Mouse (Mus musculus): Measurements from ENCODE around the gene Slamf7. TPM values are rescaled to one million over a fixed set of nuclear protein-coding genes. Genes with fewer than 3 reads are reported as not detected.

Slamf7 gene
- total RNA-seq, 1 experiment, result not detected

- Histone ChIP-seq H3K4me1 (ENCODE audit: control insufficient read depth in 2 of 2, insufficient read depth in 2 of 2, low read length in 2 of 2, poor library complexity in 1 of 2) (no peaks in the 10 kb centered on the region), H3K4me3 (ENCODE audit: insufficient read depth in 1 of 2, low read depth in 1 of 2, low read length in 2 of 2, poor library complexity in 1 of 2, severe bottlenecking in 1 of 2) (no peak overlapping the region), H3K36me3 (ENCODE audit: control insufficient read depth, insufficient read depth, low read length, poor library complexity, severe bottlenecking) (no peaks in the 10 kb centered on the region), H3K27ac (ENCODE audit: insufficient read depth, low read depth, low read length, poor library complexity, severe bottlenecking) (no peak overlapping the region), H3K9ac (ENCODE audit: insufficient read depth, low read depth, low read length, poor library complexity, severe bottlenecking) (no peak overlapping the region), H3K9me3 (ENCODE audit: control insufficient read depth, insufficient read depth, low read depth, low read length) (no peaks in the 10 kb centered on the region)
- in situ Hi-C loops (cut with MboI; ENCODE audit: low sequenced_read_pairs in 2 of 2, unreplicated experiment in 2 of 2), result no loop called here
- TF ChIP-seq HCFC1 (IDR thresholded peaks at IDR 0.05; ENCODE audit: borderline replicate concordance, insufficient read depth, low read length) (no peak), CHD2 (IDR thresholded peaks at IDR 0.05; ENCODE audit: low read depth, low read length) (no peak), MAFK (IDR thresholded peaks at IDR 0.05; ENCODE audit: insufficient read depth, low read depth, low read length) (no peak), ZNF384 (IDR thresholded peaks at IDR 0.05; ENCODE audit: low read depth, low read length) (no peak), ZC3H11A (IDR thresholded peaks at IDR 0.05; ENCODE audit: borderline replicate concordance, low read depth, low read length) (no peak)
- DNase-seq (ENCODE audit: low read depth, low spot score), result no peak
These were observed 8.6 kb upstream of the Slamf7 start for GRCm38 (mm10) chr1:171661482-171661881.

- Histone ChIP-seq H3K36me3 (ENCODE audit: control insufficient read depth, insufficient read depth, low read length, poor library complexity, severe bottlenecking) (no peaks in the 10 kb centered on the region), H3K4me3 (ENCODE audit: insufficient read depth in 1 of 2, low read depth in 1 of 2, low read length in 2 of 2, poor library complexity in 1 of 2, severe bottlenecking in 1 of 2) (no peak overlapping the region), H3K9me3 (ENCODE audit: control insufficient read depth, insufficient read depth, low read depth, low read length) (no peaks in the 10 kb centered on the region), H3K27ac (ENCODE audit: insufficient read depth, low read depth, low read length, poor library complexity, severe bottlenecking) (no peak overlapping the region), H3K9ac (ENCODE audit: insufficient read depth, low read depth, low read length, poor library complexity, severe bottlenecking) (no peak overlapping the region), H3K4me1 (ENCODE audit: control insufficient read depth in 2 of 2, insufficient read depth in 2 of 2, low read length in 2 of 2, poor library complexity in 1 of 2) (no peaks in the 10 kb centered on the region)
- DNase-seq (ENCODE audit: low read depth, low spot score), result no peak
- in situ Hi-C loops (cut with MboI; ENCODE audit: low sequenced_read_pairs in 2 of 2, unreplicated experiment in 2 of 2), result no loop called here
- TF ChIP-seq MAFK (IDR thresholded peaks at IDR 0.05; ENCODE audit: insufficient read depth, low read depth, low read length) (no peak), CHD2 (IDR thresholded peaks at IDR 0.05; ENCODE audit: low read depth, low read length) (no peak), ZC3H11A (IDR thresholded peaks at IDR 0.05; ENCODE audit: borderline replicate concordance, low read depth, low read length) (no peak), ZNF384 (IDR thresholded peaks at IDR 0.05; ENCODE audit: low read depth, low read length) (no peak), HCFC1 (IDR thresholded peaks at IDR 0.05; ENCODE audit: borderline replicate concordance, insufficient read depth, low read length) (no peak)
These were observed 7.6 kb upstream of the Slamf7 start for GRCm38 (mm10) chr1:171660423-171660822.

GRCm38 (mm10) chr1:171658561-171658991, 5.7 kb upstream of the Slamf7 start:
- Histone ChIP-seq H3K9ac (ENCODE audit: insufficient read depth, low read depth, low read length, poor library complexity, severe bottlenecking) (no peak overlapping the region), H3K27ac (ENCODE audit: insufficient read depth, low read depth, low read length, poor library complexity, severe bottlenecking) (no peak overlapping the region), H3K36me3 (ENCODE audit: control insufficient read depth, insufficient read depth, low read length, poor library complexity, severe bottlenecking) (no peaks in the 10 kb centered on the region), H3K9me3 (ENCODE audit: control insufficient read depth, insufficient read depth, low read depth, low read length) (no peaks in the 10 kb centered on the region), H3K4me3 (ENCODE audit: insufficient read depth in 1 of 2, low read depth in 1 of 2, low read length in 2 of 2, poor library complexity in 1 of 2, severe bottlenecking in 1 of 2) (no peak overlapping the region), H3K4me1 (ENCODE audit: control insufficient read depth in 2 of 2, insufficient read depth in 2 of 2, low read length in 2 of 2, poor library complexity in 1 of 2) (no peaks in the 10 kb centered on the region)
- in situ Hi-C loops (cut with MboI; ENCODE audit: low sequenced_read_pairs in 2 of 2, unreplicated experiment in 2 of 2), result no loop called here
- TF ChIP-seq ZNF384 (IDR thresholded peaks at IDR 0.05; ENCODE audit: low read depth, low read length), result no peak
- no peak for TF ChIP-seq MAFK (IDR thresholded peaks at IDR 0.05; ENCODE audit: insufficient read depth, low read depth, low read length)
- TF ChIP-seq HCFC1 (IDR thresholded peaks at IDR 0.05; ENCODE audit: borderline replicate concordance, insufficient read depth, low read length), result no peak
- TF ChIP-seq CHD2 (IDR thresholded peaks at IDR 0.05; ENCODE audit: low read depth, low read length), result no peak
- TF ChIP-seq ZC3H11A (IDR thresholded peaks at IDR 0.05; ENCODE audit: borderline replicate concordance, low read depth, low read length), result no peak
- DNase-seq (ENCODE audit: low read depth, low spot score), result no peak

GRCm38 (mm10) chr1:171648840-171649239, 4.0 kb downstream of the Slamf7 start:
- Histone ChIP-seq H3K4me3 (ENCODE audit: insufficient read depth in 1 of 2, low read depth in 1 of 2, low read length in 2 of 2, poor library complexity in 1 of 2, severe bottlenecking in 1 of 2) (no peak overlapping the region), H3K9me3 (ENCODE audit: control insufficient read depth, insufficient read depth, low read depth, low read length) (no peaks in the 10 kb centered on the region), H3K9ac (ENCODE audit: insufficient read depth, low read depth, low read length, poor library complexity, severe bottlenecking) (no peak overlapping the region), H3K27ac (ENCODE audit: insufficient read depth, low read depth, low read length, poor library complexity, severe bottlenecking) (no peak overlapping the region), H3K4me1 (ENCODE audit: control insufficient read depth in 2 of 2, insufficient read depth in 2 of 2, low read length in 2 of 2, poor library complexity in 1 of 2) (no peaks in the 10 kb centered on the region), H3K36me3 (ENCODE audit: control insufficient read depth, insufficient read depth, low read length, poor library complexity, severe bottlenecking) (no peaks in the 10 kb centered on the region)
- TF ChIP-seq CHD2 (IDR thresholded peaks at IDR 0.05; ENCODE audit: low read depth, low read length) (no peak), ZC3H11A (IDR thresholded peaks at IDR 0.05; ENCODE audit: borderline replicate concordance, low read depth, low read length) (no peak), HCFC1 (IDR thresholded peaks at IDR 0.05; ENCODE audit: borderline replicate concordance, insufficient read depth, low read length) (no peak)
- in situ Hi-C loops (cut with MboI; ENCODE audit: low sequenced_read_pairs in 2 of 2, unreplicated experiment in 2 of 2), result no loop called here
- DNase-seq (ENCODE audit: low read depth, low spot score), result no peak

GRCm38 (mm10) chr1:171647716-171648115, 5.1 kb downstream of the Slamf7 start:
- Histone ChIP-seq H3K27ac (ENCODE audit: insufficient read depth, low read depth, low read length, poor library complexity, severe bottlenecking) (no peak overlapping the region), H3K9ac (ENCODE audit: insufficient read depth, low read depth, low read length, poor library complexity, severe bottlenecking) (no peak overlapping the region), H3K4me3 (ENCODE audit: insufficient read depth in 1 of 2, low read depth in 1 of 2, low read length in 2 of 2, poor library complexity in 1 of 2, severe bottlenecking in 1 of 2) (no peak overlapping the region), H3K9me3 (ENCODE audit: control insufficient read depth, insufficient read depth, low read depth, low read length) (no peaks in the 10 kb centered on the region), H3K36me3 (ENCODE audit: control insufficient read depth, insufficient read depth, low read length, poor library complexity, severe bottlenecking) (no peaks in the 10 kb centered on the region), H3K4me1 (ENCODE audit: control insufficient read depth in 2 of 2, insufficient read depth in 2 of 2, low read length in 2 of 2, poor library complexity in 1 of 2) (no peaks in the 10 kb centered on the region)
- DNase-seq (ENCODE audit: low read depth, low spot score), result no peak
- TF ChIP-seq ZC3H11A (IDR thresholded peaks at IDR 0.05; ENCODE audit: borderline replicate concordance, low read depth, low read length), result no peak
- no peak for TF ChIP-seq CHD2 (IDR thresholded peaks at IDR 0.05; ENCODE audit: low read depth, low read length)
- TF ChIP-seq HCFC1 (IDR thresholded peaks at IDR 0.05; ENCODE audit: borderline replicate concordance, insufficient read depth, low read length), result no peak
- TF ChIP-seq ZNF384 (IDR thresholded peaks at IDR 0.05; ENCODE audit: low read depth, low read length), result no peak
- TF ChIP-seq MAFK (IDR thresholded peaks at IDR 0.05; ENCODE audit: insufficient read depth, low read depth, low read length), result no peak
- in situ Hi-C loops (cut with MboI; ENCODE audit: low sequenced_read_pairs in 2 of 2, unreplicated experiment in 2 of 2), result no loop called here

Measured in ES-E14 (cell line).